Mouse (Mus musculus): ENCODE measurements around the gene Rell1.

GRCm38 (mm10) chr5:63965946-63966345, 2.8 kb downstream of the Rell1 start:
- TF ChIP-seq CTCF (IDR thresholded peaks at IDR 0.05; ENCODE audit: borderline replicate concordance, insufficient read depth, low read length) (no peak), POLR2A (IDR thresholded peaks at IDR 0.05; ENCODE audit: low read depth, low read length) (no peak)

All from embryonic fibroblast, embryonic 13.5 days (primary cell).